Mouse (Mus musculus) ES-E14 (cell line): ENCODE results near the gene Clp1.

ENCODE experiments used
- HCFC1 ChIP-seq: IDR thresholded peaks from 2 replicates; pipeline ENCODE4 v1.6.1; 2012; ENCODE audit warnings: low read length, inconsistent platforms, borderline replicate concordance; ENCODE audit not compliant: insufficient read depth
- ZC3H11A ChIP-seq: IDR thresholded peaks from 2 replicates; pipeline ENCODE4 v1.6.1; 2012; ENCODE audit warnings: low read depth, mild to moderate bottlenecking, inconsistent platforms, low read length, borderline replicate concordance
- ZNF384 ChIP-seq: IDR thresholded peaks from 2 replicates; pipeline ENCODE4 v1.6.1; 2012; ENCODE audit warnings: low read depth, low read length, inconsistent platforms

DNA sequence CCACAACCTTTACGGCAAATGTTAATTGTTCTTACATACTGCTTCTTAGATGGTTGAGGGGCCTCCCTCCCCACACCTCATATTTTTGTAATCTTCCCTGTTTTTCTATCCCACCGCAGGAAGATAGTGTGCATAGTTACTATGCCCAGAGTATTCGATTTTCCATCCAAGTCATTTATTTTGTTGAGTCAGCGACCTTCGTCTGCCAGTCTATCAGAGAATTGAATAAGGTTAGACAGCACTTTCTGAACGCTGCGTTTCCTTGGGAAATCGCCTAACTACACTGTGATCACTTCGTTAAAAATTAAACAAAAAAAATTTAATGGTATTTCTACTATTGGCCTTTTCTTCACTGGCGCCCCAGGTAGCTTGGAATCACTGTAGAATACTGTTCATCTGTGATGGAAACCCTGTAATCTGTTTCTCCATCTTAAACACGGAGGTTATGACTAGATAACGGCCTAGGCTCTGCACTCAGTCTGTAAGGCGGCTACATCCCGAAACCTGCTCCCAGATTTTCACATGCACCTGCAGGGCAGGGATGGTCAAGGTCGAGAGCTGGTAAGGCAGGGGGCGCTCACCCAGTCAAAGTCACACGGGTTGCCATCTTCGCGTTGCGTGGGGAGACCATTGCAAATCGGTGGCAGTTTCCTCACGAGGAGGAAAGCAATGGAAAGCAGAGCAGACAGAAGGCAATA is 49.7 kb downstream of the Clp1 start:
- TF ChIP-seq ZNF384 (no peak), ZC3H11A (no peak), HCFC1 (peak; percentile 53; the same call in 1 of the 2 replicates)
